Mouse (Mus musculus) thymus, adult 2 months (tissue): Measurements from ENCODE around the gene Elovl6. TPM values are rescaled to one million over a fixed set of nuclear protein-coding genes. Genes with fewer than 3 reads are reported as not detected.
A peak's percentile ranks its signal among the peaks of the same experiment; 100 is the strongest.

Source experiments
- DNase-seq: peaks from one replicate; pipeline ENCODE4 v3.0.0; 2021
- H3K27ac ChIP-seq: fragments of 200-500 bp; 2 replicates; pipeline ENCODE4 v1.5.1; 2012; ENCODE audit warnings: low read length, control low read depth; ENCODE audit not compliant: control insufficient read depth, insufficient read depth
- H3K27me3 ChIP-seq: fragments of 200-500 bp; 2 replicates; pipeline ENCODE4 v1.6.1; 2012; ENCODE audit warnings: mild to moderate bottlenecking, low read length, moderate library complexity, mixed read lengths; ENCODE audit not compliant: control insufficient read depth, insufficient read depth
- H3K36me3 ChIP-seq: fragments of 200-500 bp; 2 replicates; pipeline ENCODE4 v1.6.1; 2012; ENCODE audit warnings: mild to moderate bottlenecking, low read length, moderate library complexity; ENCODE audit not compliant: control insufficient read depth, insufficient read depth
- H3K4me1 ChIP-seq: fragments of 200-500 bp; replicated peaks from 2 replicates; pipeline ENCODE4 v1.6.1; 2012; ENCODE audit warnings: low read length; ENCODE audit not compliant: control insufficient read depth, insufficient read depth
- H3K4me3 ChIP-seq: fragments of 200-500 bp; 2 replicates; pipeline ENCODE4 v1.5.1; 2012; ENCODE audit warnings: mild to moderate bottlenecking, low read length, control low read depth, moderate library complexity; ENCODE audit not compliant: control insufficient read depth, insufficient read depth
- CTCF ChIP-seq: fragments of 200-500 bp; IDR thresholded peaks from 2 replicates; pipeline ENCODE4 v1.5.1; 2012; ENCODE audit warnings: mild to moderate bottlenecking, control low read depth, low read length, moderate library complexity, borderline replicate concordance; ENCODE audit not compliant: control insufficient read depth, poor library complexity, insufficient read depth; ENCODE audit errors: extremely low read depth
- POLR2A ChIP-seq: fragments of 200-500 bp; IDR thresholded peaks from 2 replicates; pipeline ENCODE4 v1.6.1; 2012; ENCODE audit warnings: mild to moderate bottlenecking, low read length, control low read depth, moderate library complexity; ENCODE audit not compliant: control insufficient read depth, poor library complexity, insufficient read depth; ENCODE audit errors: extremely low read depth
- WGBS: fragments of 180-500 bp; shearing (Covaris S2); methylation state at CpG from one replicate; pipeline ENCODE4 v1.1.7; 2018; 5-methylcytosine and 5-hydroxymethylcytosine counted together
- polyA plus RNA-seq: library from polyadenylated mRNA; depleted of rRNA; stranded (reverse); fragments of >200 nt; gene quantifications from 2 replicates; pipeline ENCODE4 v1.2.3, GENCODE M21; 2012

Elovl6 gene
- polyA plus RNA-seq, 1 experiment: 24.8 TPM

GRCm38 (mm10) chr3:129652476-129652875 lies 120.3 kb downstream of the Elovl6 start:
- TF ChIP-seq POLR2A (no peak), CTCF (no peak)
- no peak overlapping the region for H3K4me3 ChIP-seq
- H3K27ac ChIP-seq: no peak overlapping the region
- H3K4me1 ChIP-seq: no peaks in the 10 kb centered on the region
- WGBS: 82% methylated on average over 4 of the region's 4 CpGs
- no peaks in the 10 kb centered on the region for H3K36me3 ChIP-seq
- no peaks in the 10 kb centered on the region for H3K27me3 ChIP-seq
- DNase-seq: no peak

- WGBS: 90% methylated on average over 4 of the region's 4 CpGs
- Histone ChIP-seq H3K27ac (no peak overlapping the region), H3K4me1 (peaks cover 7% of the 10 kb centered on the region), H3K36me3 (no peaks in the 10 kb centered on the region), H3K4me3 (no peak overlapping the region), H3K27me3 (no peaks in the 10 kb centered on the region)
- DNase-seq: no peak
- TF ChIP-seq POLR2A (no peak), CTCF (no peak)
Measured at GRCm38 (mm10) chr3:129656540-129656939, 124.4 kb downstream of the Elovl6 start.

GRCm38 (mm10) chr3:129657222-129657621 lies 125.1 kb downstream of the Elovl6 start:
- peaks cover 7% of the 10 kb centered on the region for H3K4me1 ChIP-seq
- no peaks in the 10 kb centered on the region for H3K36me3 ChIP-seq
- TF ChIP-seq POLR2A (no peak), CTCF (no peak)
- H3K27me3 ChIP-seq: no peaks in the 10 kb centered on the region
- no peak overlapping the region for H3K27ac ChIP-seq
- WGBS: 91% methylated on average over 9 of the region's 9 CpGs
- no peak overlapping the region for H3K4me3 ChIP-seq
- DNase-seq: no peak

GRCm38 (mm10) chr3:129657775-129658174 lies 125.6 kb downstream of the Elovl6 start:
- TF ChIP-seq CTCF: no peak
- no peak for TF ChIP-seq POLR2A
- WGBS: 86% methylated on average over 11 of the region's 11 CpGs
- H3K4me1 ChIP-seq: peaks cover 7% of the 10 kb centered on the region
- H3K27me3 ChIP-seq: no peaks in the 10 kb centered on the region
- no peak overlapping the region for H3K4me3 ChIP-seq
- no peak for DNase-seq
- H3K36me3 ChIP-seq: no peaks in the 10 kb centered on the region
- H3K27ac ChIP-seq: no peak overlapping the region

GRCm38 (mm10) chr3:129658776-129659175 lies 126.6 kb downstream of the Elovl6 start:
- no peaks in the 10 kb centered on the region for H3K36me3 ChIP-seq
- H3K27me3 ChIP-seq: no peaks in the 10 kb centered on the region
- TF ChIP-seq POLR2A: no peak
- no peak for TF ChIP-seq CTCF
- WGBS: 12% methylated on average over 7 of the region's 7 CpGs
- H3K4me3 ChIP-seq: no peak overlapping the region
- peak; percentile 50 for DNase-seq
- no peak overlapping the region for H3K27ac ChIP-seq
- peaks cover 7% of the 10 kb centered on the region for H3K4me1 ChIP-seq

- DNase-seq: no peak
- 71% methylated on average over 2 of the region's 2 CpGs for WGBS
- no peaks in the 10 kb centered on the region for H3K27me3 ChIP-seq
- H3K36me3 ChIP-seq: no peaks in the 10 kb centered on the region
- H3K27ac ChIP-seq: no peak overlapping the region
- TF ChIP-seq POLR2A: no peak
- TF ChIP-seq CTCF: no peak
- H3K4me1 ChIP-seq: peaks cover under 1% of the 10 kb centered on the region; the same call in 1 of the 2 replicates
- H3K4me3 ChIP-seq: no peak overlapping the region
Measured at GRCm38 (mm10) chr3:129663906-129664305, 131.8 kb downstream of the Elovl6 start.

GRCm38 (mm10) chr3:129675923-129676322 lies 143.8 kb downstream of the Elovl6 start:
- Histone ChIP-seq H3K4me1 (no peaks in the 10 kb centered on the region), H3K4me3 (no peak overlapping the region), H3K27ac (no peak overlapping the region), H3K36me3 (no peaks in the 10 kb centered on the region), H3K27me3 (no peaks in the 10 kb centered on the region)
- 94% methylated on average over 7 of the region's 7 CpGs for WGBS
- DNase-seq: no peak
- TF ChIP-seq POLR2A (no peak), CTCF (no peak)
